In genomic region chrX:101805512-101805911, GRCm38 (mm10) we compare ENCODE assay signal across 11 mouse cellular contexts. TPM values are rescaled to one million over a fixed set of nuclear protein-coding genes. Genes with fewer than 3 reads are reported as not detected.
DNase-seq lines count a peak whose midpoint lies in the region; ATAC-seq and TF ChIP-seq lines count a peak whose summit lies in the region.
"Had no signal": no experiment of that assay in that cellular context is flagged by ENCODE, and none has a peak within 500 bp of the region (broad histone marks: within the 10 kb centered on the region; RNA-seq: fewer than 3 reads in every experiment).

No protein-coding gene starts in this region.

- H3K36me3 ChIP-seq in forebrain, embryonic 14.5 days (ENCODE audit: control insufficient read depth, insufficient read depth, low read length), result no peaks in the 10 kb centered on the region
- no peaks in the 10 kb centered on the region for H3K36me3 ChIP-seq in forebrain, embryonic 10.5 days (replicated peaks)
- H3K36me3 ChIP-seq in liver, postnatal 0 days (replicated peaks; ENCODE audit: insufficient read depth, low read length), result no peaks in the 10 kb centered on the region
- no peaks in the 10 kb centered on the region for H3K36me3 ChIP-seq in liver, embryonic 12.5 days
- H3K36me3 ChIP-seq: lung, embryonic 15.5 days had no signal

- no peak for TF ChIP-seq EP300 in liver, postnatal 0 days (IDR thresholded peaks at IDR 0.05; ENCODE audit: low read depth)

- H3K4me2 ChIP-seq in forebrain, embryonic 14.5 days (ENCODE audit: low read length), result no peak overlapping the region
- H3K4me2 ChIP-seq in liver, postnatal 0 days (ENCODE audit: low read depth, low read length), result no peak overlapping the region
- H3K4me2 ChIP-seq in liver, embryonic 12.5 days, result no peak overlapping the region
- H3K4me2 ChIP-seq: lung, embryonic 15.5 days had no signal

- ATAC-seq in forebrain, embryonic 14.5 days, result no peak
- no peak for ATAC-seq in liver, postnatal 0 days
- no peak for ATAC-seq in liver, embryonic 12.5 days
- ATAC-seq: inflammation-experienced regulatory T-cells, adult 6 months had no signal

- H3K9me3 ChIP-seq in forebrain, embryonic 14.5 days (replicated peaks; ENCODE audit: control insufficient read depth, low read length), result no peaks in the 10 kb centered on the region
- H3K9me3 ChIP-seq in forebrain, embryonic 10.5 days, result no peaks in the 10 kb centered on the region
- no peaks in the 10 kb centered on the region for H3K9me3 ChIP-seq in liver, postnatal 0 days (ENCODE audit: low read length)
- no peaks in the 10 kb centered on the region for H3K9me3 ChIP-seq in liver, embryonic 12.5 days (replicated peaks)
- H3K9me3 ChIP-seq: lung, embryonic 15.5 days had no signal

- no peak overlapping the region for H3K4me3 ChIP-seq in forebrain, embryonic 14.5 days (ENCODE audit: low read depth, low read length)
- no peak overlapping the region for H3K4me3 ChIP-seq in forebrain, embryonic 10.5 days
- H3K4me3 ChIP-seq in liver, postnatal 0 days (ENCODE audit: low read depth, low read length), result no peak overlapping the region
- no peak overlapping the region for H3K4me3 ChIP-seq in liver, embryonic 12.5 days
- H3K4me3 ChIP-seq: erythroblast, embryonic 14.5 days; lung, embryonic 15.5 days had no signal

- TF ChIP-seq CTCF in liver, postnatal 0 days (IDR thresholded peaks at IDR 0.05; ENCODE audit: low read depth), result peak; percentile 54

- peak; percentile 41 for DNase-seq in forebrain, embryonic 14.5 days (ENCODE audit: low spot score)
- DNase-seq in forebrain, embryonic 10.5 days (ENCODE audit: extremely low spot score, low spot score), result no peak
- no peak for DNase-seq in liver, postnatal 0 days
- DNase-seq in c-Kit-positive CD71-negative TER-119-negative erythroid progenitor cells, embryonic 14.5 days (ENCODE audit: low read depth), result peak; percentile 16
- peak; percentile 29 for DNase-seq in mesoderm, embryonic 11.5 days (ENCODE audit: low read depth, low spot score)
- no peak for DNase-seq in left cerebral cortex, postnatal 10 days (ENCODE audit: extremely low spot score in 1 of 2, low spot score in 2 of 2)
- no peak for DNase-seq in layer of hippocampus, postnatal 36 days

- H3K27me3 ChIP-seq in forebrain, embryonic 14.5 days (replicated peaks; ENCODE audit: control insufficient read depth, insufficient read depth, low read length), result no peaks in the 10 kb centered on the region
- H3K27me3 ChIP-seq in forebrain, embryonic 10.5 days (ENCODE audit: poor library complexity, severe bottlenecking), result peaks cover 68% of the 10 kb centered on the region
- no peaks in the 10 kb centered on the region for H3K27me3 ChIP-seq in liver, postnatal 0 days (ENCODE audit: insufficient read depth, low read length)
- H3K27me3 ChIP-seq in liver, embryonic 12.5 days (replicated peaks), result peaks cover 10% of the 10 kb centered on the region; the same call in 1 of the 2 replicates

- H3K27ac ChIP-seq in forebrain, embryonic 14.5 days (ENCODE audit: low read depth, low read length), result no peak overlapping the region
- no peak overlapping the region for H3K27ac ChIP-seq in forebrain, embryonic 10.5 days
- no peak overlapping the region for H3K27ac ChIP-seq in liver, postnatal 0 days (ENCODE audit: low read depth)
- no peak overlapping the region for H3K27ac ChIP-seq in liver, embryonic 12.5 days
- H3K27ac ChIP-seq: lung, embryonic 15.5 days had no signal

- H3K4me1 ChIP-seq in forebrain, embryonic 14.5 days (ENCODE audit: control insufficient read depth, insufficient read depth, low read length), result no peaks in the 10 kb centered on the region
- H3K4me1 ChIP-seq in forebrain, embryonic 10.5 days, result no peaks in the 10 kb centered on the region
- H3K4me1 ChIP-seq in liver, postnatal 0 days (ENCODE audit: insufficient read depth), result no peaks in the 10 kb centered on the region
- no peaks in the 10 kb centered on the region for H3K4me1 ChIP-seq in liver, embryonic 12.5 days
- H3K4me1 ChIP-seq: lung, embryonic 15.5 days had no signal

- no peak overlapping the region for H3K9ac ChIP-seq in forebrain, embryonic 14.5 days (ENCODE audit: low read length)
- no peak overlapping the region for H3K9ac ChIP-seq in liver, postnatal 0 days (replicated peaks)
- H3K9ac ChIP-seq in liver, embryonic 12.5 days, result no peak overlapping the region
- H3K9ac ChIP-seq: lung, embryonic 15.5 days had no signal

- WGBS in forebrain, embryonic 14.5 days, result 36% methylated on average over 2 of the region's 2 CpGs
- WGBS in forebrain, embryonic 10.5 days, result 36% methylated on average over 2 of the region's 2 CpGs
- WGBS in liver, postnatal 0 days (ENCODE audit: insufficient replicate concordance), result 31% methylated on average over 2 of the region's 2 CpGs
- WGBS in liver, embryonic 12.5 days (ENCODE audit: insufficient replicate concordance), result 23% methylated on average over 2 of the region's 2 CpGs

- intact Hi-C loops in left cerebral cortex, postnatal 10 days (cut with DNase I), result no loop called here

RNA-seq across cellular contexts. Expression of gene 8030474K03Rik, which starts 11.1 kb away (rescaled TPM):
- not detected in 2 replicates for polyA plus RNA-seq in forebrain, embryonic 14.5 days (2014; fragmentation: Nextera tagmentation; extraction: Ambion mirVana)
- 0.16 TPM in 1 of 2 replicates, not detected in the other for polyA plus RNA-seq in forebrain, embryonic 10.5 days (2016; fragmentation: Nextera tagmentation; extraction: Ambion mirVana)
- polyA plus RNA-seq in liver, postnatal 0 days (2015; fragmentation: Nextera tagmentation; extraction: Ambion mirVana), result 0.07 and 0.12 TPM in 2 replicates
- polyA plus RNA-seq in liver, embryonic 12.5 days (2016; fragmentation: Nextera tagmentation; extraction: Ambion mirVana), result 0.33 and 0.73 TPM in 2 replicates
- total RNA-seq in left cerebral cortex, postnatal 10 days (2021), result not detected
- total RNA-seq in layer of hippocampus, postnatal 36 days (2021), result not detected
- polyA plus RNA-seq: erythroblast, embryonic 14.5 days had no signal

RNA-seq across cellular contexts. Expression of gene Gm4779, which starts 11.3 kb away (rescaled TPM):
- not detected in 2 replicates for polyA plus RNA-seq in forebrain, embryonic 14.5 days (2014; fragmentation: Nextera tagmentation; extraction: Ambion mirVana)
- polyA plus RNA-seq in forebrain, embryonic 10.5 days (2016; fragmentation: Nextera tagmentation; extraction: Ambion mirVana), result not detected in 2 replicates
- 0.14 and 0.16 TPM in 2 replicates for polyA plus RNA-seq in liver, postnatal 0 days (2015; fragmentation: Nextera tagmentation; extraction: Ambion mirVana)
- polyA plus RNA-seq in liver, embryonic 12.5 days (2016; fragmentation: Nextera tagmentation; extraction: Ambion mirVana), result 0.60 and 0.79 TPM in 2 replicates
- not detected for total RNA-seq in left cerebral cortex, postnatal 10 days (2021)
- total RNA-seq in layer of hippocampus, postnatal 36 days (2021), result 1 to 10 TPM in 1 of 2 experiments, under 1 TPM in 1; 0.77 to 1.1 TPM
- polyA plus RNA-seq: erythroblast, embryonic 14.5 days had no signal

RNA-seq across cellular contexts. Expression of gene Nhsl2, which starts 43.7 kb away (rescaled TPM):
- polyA plus RNA-seq in forebrain, embryonic 14.5 days (2014; fragmentation: Nextera tagmentation; extraction: Ambion mirVana), result 3.5 and 4.2 TPM in 2 replicates
- 11.3 and 12.1 TPM in 2 replicates for polyA plus RNA-seq in forebrain, embryonic 10.5 days (2016; fragmentation: Nextera tagmentation; extraction: Ambion mirVana)
- polyA plus RNA-seq in liver, postnatal 0 days (2015; fragmentation: Nextera tagmentation; extraction: Ambion mirVana), result 1.1 and 1.3 TPM in 2 replicates
- polyA plus RNA-seq in liver, embryonic 12.5 days (2016; fragmentation: Nextera tagmentation; extraction: Ambion mirVana), result 2.4 and 4.4 TPM in 2 replicates
- total RNA-seq in left cerebral cortex, postnatal 10 days (2021), result 10 to 100 TPM; 20.2 to 21.7 TPM
- total RNA-seq in layer of hippocampus, postnatal 36 days (2021), result 10 to 100 TPM; 48.7 to 58.8 TPM
- polyA plus RNA-seq: erythroblast, embryonic 14.5 days had no signal

Comparison
In these comparisons a context has a peak if more than half of its experiments do, and no peak if none do; other contexts are left out.
1. DNase-seq: peak in forebrain, embryonic 14.5 days (single experiment), c-Kit-positive CD71-negative TER-119-negative erythroid progenitor cells, embryonic 14.5 days (single experiment) and mesoderm, embryonic 11.5 days (single experiment); none in forebrain, embryonic 10.5 days (single experiment), liver, postnatal 0 days (single experiment), left cerebral cortex, postnatal 10 days (0 of 2) and layer of hippocampus, postnatal 36 days (0 of 2).